22 mouse cellular contexts compared by ENCODE assay signal in genomic region chr1:80826383-80826782, GRCm38 (mm10).
"Had no signal": no experiment of that assay in that cellular context is flagged by ENCODE, and none has a peak within 500 bp of the region (broad histone marks: within the 10 kb centered on the region; RNA-seq: fewer than 3 reads in every experiment).

No protein-coding gene starts in this region.

- ATAC-seq: hindbrain, embryonic 16.5 days; hindbrain, postnatal 0 days; inflammation-experienced regulatory T-cells, adult 6 months; intestine, embryonic 15.5 days; intestine, embryonic 16.5 days; intestine, postnatal 0 days had no signal

- DNase-seq: heart, postnatal 10 days; heart, postnatal 14 days; heart, postnatal 36 days; heart, postnatal 4 days; kidney, adult 11 months; kidney, adult 18-20 months; kidney, adult 2 months; kidney, adult 8-10 months; kidney, adult 9 months; kidney, postnatal 10 days; kidney, postnatal 14 days; kidney, postnatal 25 days; kidney, postnatal 36 days; kidney, postnatal 4 days; layer of hippocampus, adult 9-11 months; layer of hippocampus, postnatal 36 days had no signal
